Mouse (Mus musculus): ENCODE data around the gene Coq7. TPM values are rescaled to one million over a fixed set of nuclear protein-coding genes. Genes with fewer than 3 reads are reported as not detected.

The Coq7 gene
- total RNA-seq, 2 experiments from 2014 or later, result 46.0 to 75.6 TPM

DNA sequence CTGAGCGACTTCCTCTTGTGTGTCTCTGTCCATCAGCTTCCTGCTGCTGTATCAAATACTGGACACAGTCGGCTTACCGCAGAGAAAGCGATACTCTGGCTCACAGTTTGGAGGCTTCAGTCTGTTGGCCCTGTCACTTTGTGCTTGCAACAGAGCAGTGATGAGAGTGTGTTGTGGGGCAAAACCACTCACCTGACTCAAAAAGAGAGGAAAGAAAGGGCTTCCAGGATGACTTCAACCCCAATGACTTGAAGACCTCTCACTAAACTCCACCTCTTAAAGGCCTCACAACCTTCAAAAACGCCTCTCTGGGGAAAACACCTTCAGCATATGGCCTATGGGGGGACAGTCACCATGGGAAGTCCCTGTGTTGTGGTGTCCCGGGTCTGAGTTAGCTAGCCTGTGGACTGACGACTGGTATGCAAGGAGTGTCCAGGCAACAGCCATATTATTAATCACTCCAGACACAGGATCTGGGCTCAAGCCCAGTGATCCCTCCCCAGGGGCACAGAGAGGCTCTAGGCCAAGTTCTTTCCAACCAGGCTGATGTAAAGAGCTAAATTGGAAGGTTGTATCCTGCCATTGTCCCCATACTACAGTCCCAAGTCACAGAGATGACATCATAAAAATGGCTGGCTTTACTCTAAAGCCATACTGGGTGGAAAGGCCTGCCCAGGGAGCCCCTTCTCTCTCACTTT is 58.0 kb downstream of the Coq7 start:
- no peak for TF ChIP-seq CTCF (IDR thresholded peaks at IDR 0.05)
- H3K27ac ChIP-seq, result peak overlapping the region; percentile 35; the same call in 1 of the 2 replicates
- H3K4me3 ChIP-seq, result no peak overlapping the region
- DNase-seq, result peak; percentile 49
- intact Hi-C loops (cut with DNase I), result no loop called here

DNA sequence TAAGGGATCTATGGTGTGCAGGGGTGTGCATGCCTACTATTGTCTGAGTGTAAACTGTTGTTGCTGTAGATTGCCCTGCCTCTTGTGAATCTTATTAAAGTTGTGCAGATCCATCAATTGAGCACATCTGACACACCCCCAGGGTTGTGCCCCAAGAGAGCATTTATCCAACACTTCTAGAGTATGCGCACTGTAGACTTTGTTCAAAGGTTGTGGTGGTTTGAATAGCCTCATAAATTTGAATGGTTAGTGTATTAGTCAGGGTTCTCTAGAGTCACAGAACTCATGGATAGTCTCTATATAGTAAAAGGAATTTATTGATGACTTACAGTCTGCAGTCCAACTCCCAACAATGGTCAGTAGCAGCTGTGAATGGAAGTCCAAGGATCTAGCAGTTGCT is 60.3 kb downstream of the Coq7 start:
- H3K27ac ChIP-seq, result no peak overlapping the region
- DNase-seq, result no peak
- intact Hi-C loops (cut with DNase I), result no loop called here
- no peak for TF ChIP-seq CTCF (IDR thresholded peaks at IDR 0.05)
- H3K4me3 ChIP-seq, result no peak overlapping the region

DNA sequence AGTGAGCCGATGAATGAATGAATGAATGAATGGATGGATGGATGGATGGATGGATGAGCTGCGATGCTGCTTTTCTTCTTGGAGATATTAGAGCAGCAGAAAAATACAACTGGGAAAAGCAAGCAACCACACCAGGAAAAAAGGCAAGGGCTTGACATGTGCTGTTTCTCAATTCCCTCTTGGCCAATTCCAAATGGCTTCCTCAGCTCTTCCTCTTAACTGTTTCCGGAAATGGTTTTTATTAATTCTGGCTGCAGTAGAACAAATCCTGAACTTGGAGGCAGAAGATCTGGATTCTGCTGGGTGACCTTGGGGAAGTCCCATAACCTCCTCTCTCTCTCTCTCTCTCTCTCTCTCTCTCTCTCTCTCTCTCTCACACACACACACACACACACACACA is 65.1 kb downstream of the Coq7 start:
- intact Hi-C loops (cut with DNase I), result no loop called here
- no peak for TF ChIP-seq CTCF (IDR thresholded peaks at IDR 0.05)
- Histone ChIP-seq H3K4me3 (no peak overlapping the region), H3K27ac (peak overlapping the region; percentile 65)
- no peak for DNase-seq

DNA sequence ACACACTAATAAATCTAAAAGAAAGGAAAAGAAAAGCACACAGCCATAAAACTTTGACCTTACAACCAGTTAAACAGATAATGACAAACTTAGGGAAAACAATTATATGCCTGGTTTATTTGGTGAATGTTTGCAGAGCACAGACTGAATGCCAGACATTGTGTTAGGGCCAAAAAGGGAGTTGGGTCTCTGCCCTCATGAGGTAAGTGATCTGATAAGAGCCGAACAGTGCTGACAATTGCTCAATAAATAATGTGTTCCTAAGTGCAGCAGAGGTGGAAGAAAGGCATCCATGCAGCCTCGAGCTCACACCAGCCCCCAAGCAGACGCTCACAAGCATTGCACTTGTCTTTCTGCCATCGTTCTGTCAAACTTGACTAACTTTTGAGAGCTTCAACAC is 68.7 kb downstream of the Coq7 start:
- no peak for TF ChIP-seq CTCF (IDR thresholded peaks at IDR 0.05)
- intact Hi-C loops (cut with DNase I), result no loop called here
- Histone ChIP-seq H3K27ac (no peak overlapping the region), H3K4me3 (no peak overlapping the region)
- no peak for DNase-seq

DNA sequence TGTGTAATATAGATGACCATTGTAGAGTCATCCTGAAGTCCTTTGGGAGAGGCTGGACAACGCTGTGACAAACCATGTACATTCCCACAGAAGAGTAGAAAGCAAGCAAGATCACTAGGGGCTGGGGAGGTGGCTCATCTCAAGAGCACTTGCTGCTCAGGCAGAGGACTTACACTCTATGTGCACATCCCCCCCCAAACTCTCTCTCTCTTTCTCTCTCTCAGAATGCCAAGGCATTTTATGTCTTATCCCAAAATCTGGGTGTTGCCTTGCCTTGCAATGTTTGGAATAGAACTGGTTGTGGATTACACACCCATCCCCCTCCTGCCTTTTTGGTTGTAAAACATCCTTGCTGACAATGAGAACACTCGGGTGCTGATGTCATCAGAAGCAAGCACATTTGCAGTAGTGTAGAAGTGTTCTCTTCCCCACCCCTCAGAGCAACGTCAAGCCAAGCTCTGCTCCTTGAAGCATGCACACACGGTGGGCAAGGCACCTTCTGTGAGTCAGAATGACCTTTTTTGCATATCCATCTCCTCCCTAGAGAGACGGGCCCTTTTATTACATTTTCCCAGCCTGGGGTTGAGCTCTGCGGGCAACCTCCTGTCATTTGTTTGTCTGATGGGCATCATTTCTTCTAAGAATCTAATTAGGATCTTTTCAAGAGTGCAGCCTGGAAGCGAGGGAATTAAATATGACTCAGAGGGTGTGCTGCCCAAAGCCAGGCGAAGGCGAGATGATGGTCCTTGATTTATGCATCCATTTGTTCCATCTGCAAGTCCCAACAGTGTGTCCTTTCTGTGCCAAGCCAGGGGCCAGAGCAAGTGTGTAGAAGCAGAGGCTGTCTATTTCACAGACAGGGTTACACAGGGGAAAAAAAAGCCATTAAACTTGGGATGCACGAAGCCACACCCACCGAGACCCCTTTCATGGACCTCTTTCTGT is 70.1 kb downstream of the Coq7 start:
- intact Hi-C loops (cut with DNase I), result no loop called here
- DNase-seq, result no peak
- no peak for TF ChIP-seq CTCF (IDR thresholded peaks at IDR 0.05)
- no peak overlapping the region for H3K27ac ChIP-seq
- no peak overlapping the region for H3K4me3 ChIP-seq

DNA sequence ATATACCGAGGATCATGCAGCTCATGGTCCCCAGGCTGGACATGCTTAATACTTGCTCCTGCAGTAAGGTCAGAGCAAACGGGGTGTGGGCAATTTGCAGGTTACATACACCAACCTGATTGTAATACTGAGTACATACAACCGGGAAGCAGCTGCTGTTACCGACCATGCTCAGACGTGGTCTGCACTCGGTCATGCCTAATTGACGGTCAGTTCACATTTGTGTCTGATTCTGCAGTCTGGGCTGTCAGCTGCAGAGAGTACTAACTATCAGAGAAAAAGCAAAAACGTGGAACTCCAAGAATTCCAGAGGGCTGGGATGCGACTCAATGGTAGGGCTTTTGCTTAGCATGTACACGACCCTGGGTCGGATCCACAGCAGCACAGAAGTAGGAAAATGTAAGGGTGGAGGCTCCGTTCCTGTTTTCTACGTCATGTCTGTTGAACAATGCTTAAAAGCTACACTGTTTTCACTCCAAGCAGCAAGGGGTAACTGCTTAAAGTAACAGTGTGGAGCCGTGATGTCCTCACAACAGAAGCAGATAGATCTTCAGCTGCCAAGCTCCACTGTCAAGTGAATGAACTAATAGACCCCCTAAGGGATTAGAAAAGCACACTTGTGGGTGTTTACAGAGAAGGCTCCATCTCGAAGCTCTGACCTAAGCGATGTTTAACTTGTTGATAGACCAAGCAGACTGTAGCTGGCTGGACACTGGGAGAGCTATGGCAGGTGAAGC is 71.6 kb downstream of the Coq7 start:
- Histone ChIP-seq H3K4me3 (no peak overlapping the region), H3K27ac (peak overlapping the region; percentile 28; the same call in 1 of the 2 replicates)
- intact Hi-C loops (cut with DNase I), result no loop called here
- TF ChIP-seq CTCF (IDR thresholded peaks at IDR 0.05), result no peak
- no peak for DNase-seq

Other genes starting within 250 kb of the Coq7 start
- gene Syt17, start 85.1 kb downstream of the Coq7 start, total RNA-seq (2021), result under 1 TPM; 0.41 to 0.61 TPM
- gene Itpripl2, start 41.4 kb downstream of the Coq7 start, total RNA-seq (2021), result 1 to 10 TPM; 6.3 to 9.9 TPM
- gene Tmc7, start 51.4 kb upstream of the Coq7 start, total RNA-seq (2021), result 10 to 100 TPM in 1 of 2 experiments, 1 to 10 TPM in 1; 8.1 to 15.6 TPM
- gene Tmc5, start 63.9 kb upstream of the Coq7 start, total RNA-seq (2021), result not detected
- 10 to 100 TPM; 41.3 to 45.0 TPM for gene Gde1, start 172.4 kb upstream of the Coq7 start, total RNA-seq (2021)
- gene Ccp110, start 179.2 kb upstream of the Coq7 start, total RNA-seq (2021), result 1 to 10 TPM; 2.3 to 3.0 TPM
- 10 to 100 TPM; 18.3 to 19.2 TPM for gene Vps35l, start 206.9 kb upstream of the Coq7 start, total RNA-seq (2021)